Mouse (Mus musculus) c-Kit-positive CD71-negative TER-119-negative erythroid progenitor cells, embryonic 14.5 days (primary cell): ENCODE results near the gene Hist1h4a.
"Not testable (repeated sequence)": the region's sequence is repeated elsewhere in the genome, so short reads cannot be mapped to it uniquely, and the experiment has no call there.

Source experiments
- DNase-seq: peaks from one replicate; pipeline ENCODE4 v3.0.0-alpha.2; 2013; ENCODE audit warnings: low read depth

Hist1h4a gene

DNA sequence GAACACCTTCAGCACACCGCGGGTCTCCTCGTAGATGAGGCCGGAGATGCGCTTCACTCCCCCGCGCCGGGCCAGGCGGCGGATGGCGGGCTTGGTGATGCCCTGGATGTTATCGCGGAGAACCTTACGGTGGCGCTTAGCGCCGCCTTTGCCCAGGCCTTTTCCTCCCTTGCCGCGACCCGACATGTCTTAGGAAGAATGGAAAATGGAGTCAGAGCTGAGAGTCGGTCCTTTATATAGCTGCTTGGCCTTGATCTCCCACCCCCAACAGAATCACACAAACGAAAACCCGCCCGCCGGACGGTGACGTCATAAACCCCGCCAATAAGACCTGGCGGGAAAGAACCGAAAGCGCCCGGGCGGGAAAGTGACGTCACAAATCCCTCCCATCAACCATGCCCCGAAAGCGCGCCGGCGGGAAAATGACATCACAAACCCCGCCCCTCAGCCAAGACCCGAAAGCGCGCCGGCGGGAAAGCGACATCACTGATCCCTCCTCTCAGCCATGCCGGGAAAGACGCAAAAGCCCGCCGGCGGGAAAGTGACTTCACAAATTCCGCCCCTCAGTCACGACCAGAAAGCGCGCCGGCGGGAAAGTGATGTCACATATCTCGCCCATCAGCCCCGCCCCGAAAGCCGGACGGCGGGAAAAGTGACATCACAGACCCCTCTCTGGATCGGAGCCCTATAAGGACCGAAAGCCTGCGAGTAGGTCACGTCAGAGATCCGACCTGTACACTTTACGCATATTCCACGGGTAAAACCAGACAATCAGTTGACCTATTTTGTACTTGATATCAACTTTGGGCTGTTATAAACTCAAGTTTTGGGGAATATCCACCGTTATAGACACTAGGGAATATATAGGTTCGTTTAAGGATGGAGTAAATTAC, at the start of gene Hist1h4a:
TSS of gene Hist1h4a (minus strand) at position 259 of the 893 bp plus-strand sequence.
- DNase-seq: peak; percentile 99

DNA sequence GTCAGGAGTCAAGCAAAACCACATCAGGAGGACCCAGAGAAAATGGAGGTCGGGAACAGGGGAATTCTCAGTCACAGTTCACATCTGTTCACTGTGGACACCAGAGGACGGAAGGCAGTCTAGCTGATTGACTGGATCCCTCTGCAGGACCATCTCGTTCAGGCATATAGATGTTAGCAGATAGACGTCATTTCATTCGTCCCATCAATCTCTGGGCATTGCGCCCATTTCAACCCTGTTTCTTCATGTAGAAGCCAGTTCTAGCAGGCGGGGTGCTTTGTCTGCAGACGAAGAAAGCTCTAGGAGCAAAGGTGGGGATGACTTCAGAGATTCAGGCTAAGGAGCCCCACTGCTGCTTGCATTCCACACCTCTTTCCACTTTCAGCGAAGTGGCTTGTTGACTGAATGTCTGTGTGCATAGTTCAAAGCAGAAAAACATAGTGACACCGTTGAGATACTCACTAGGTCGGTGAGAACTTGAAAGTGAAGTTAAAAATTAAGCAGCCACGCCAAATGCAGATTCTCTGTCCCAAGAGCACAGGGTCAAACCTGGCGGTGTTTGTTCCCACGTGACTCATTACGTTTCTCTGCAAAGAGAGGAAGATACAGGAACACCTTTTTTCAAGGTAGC, 45.5 kb upstream of the Hist1h4a start, which contains the start of gene Slc17a2:
TSS of gene Slc17a2 (plus strand) at position 572 of the 631 bp plus-strand sequence.
- no peak for DNase-seq

DNA sequence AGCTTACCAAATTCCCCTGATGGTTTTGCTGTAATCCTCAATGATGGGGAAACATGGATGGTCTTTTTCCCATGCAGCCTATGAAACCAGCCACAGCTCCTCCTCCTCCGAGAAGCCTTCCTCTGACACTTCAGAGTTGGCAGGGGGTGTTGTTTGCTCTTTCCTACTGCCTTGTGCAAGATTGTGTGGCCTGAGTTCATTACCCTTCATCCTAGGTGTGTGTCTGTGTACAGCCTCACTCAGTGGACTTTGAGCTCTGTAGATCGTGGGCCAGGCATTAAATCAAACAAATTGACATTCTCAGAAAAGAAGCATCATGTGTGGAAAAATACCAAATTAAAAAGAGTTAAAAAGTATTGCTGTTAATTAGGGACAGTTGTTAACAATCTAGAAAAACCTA, 43.5 kb upstream of the Hist1h4a start:
- DNase-seq: no peak

DNA sequence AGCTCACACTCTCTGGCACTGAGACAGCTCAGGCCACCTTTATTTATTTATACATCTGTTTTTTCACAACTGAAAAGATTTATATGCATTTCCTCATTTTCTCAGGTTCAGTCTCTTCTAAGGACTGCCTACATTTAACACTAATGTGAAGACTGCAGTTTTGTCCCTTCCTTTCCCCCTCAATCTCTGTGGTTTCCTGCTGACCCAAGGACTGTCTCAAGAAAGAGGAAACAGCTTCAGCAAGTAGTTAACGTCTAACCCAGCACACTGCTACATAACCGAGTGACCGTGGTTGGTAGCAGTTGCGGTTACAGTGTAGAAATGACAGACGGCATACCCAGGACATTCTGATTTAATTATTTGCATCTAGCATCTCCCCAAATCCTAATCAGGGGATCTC, 38.4 kb upstream of the Hist1h4a start:
- peak; percentile 40 for DNase-seq

DNA sequence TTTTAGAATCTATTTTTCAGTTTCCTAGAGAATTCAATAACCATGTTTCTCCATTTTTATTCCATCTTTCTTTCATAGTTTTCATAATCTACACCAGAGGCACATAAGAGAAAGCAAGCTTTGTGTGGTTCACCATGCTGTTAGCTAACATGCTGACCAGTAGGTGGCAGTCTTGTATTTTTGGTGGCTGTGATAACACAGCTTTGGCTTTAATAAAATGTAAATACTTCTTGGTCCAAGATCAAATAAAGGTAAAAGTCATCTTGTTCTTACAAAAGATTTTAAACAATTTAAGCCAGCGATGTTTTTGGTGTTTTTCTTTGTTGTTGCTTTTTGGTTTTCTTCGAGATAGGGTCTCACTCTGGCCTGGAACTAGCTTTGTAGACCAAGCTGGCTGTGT, 31.5 kb upstream of the Hist1h4a start:
- peak; percentile 62 for DNase-seq

DNA sequence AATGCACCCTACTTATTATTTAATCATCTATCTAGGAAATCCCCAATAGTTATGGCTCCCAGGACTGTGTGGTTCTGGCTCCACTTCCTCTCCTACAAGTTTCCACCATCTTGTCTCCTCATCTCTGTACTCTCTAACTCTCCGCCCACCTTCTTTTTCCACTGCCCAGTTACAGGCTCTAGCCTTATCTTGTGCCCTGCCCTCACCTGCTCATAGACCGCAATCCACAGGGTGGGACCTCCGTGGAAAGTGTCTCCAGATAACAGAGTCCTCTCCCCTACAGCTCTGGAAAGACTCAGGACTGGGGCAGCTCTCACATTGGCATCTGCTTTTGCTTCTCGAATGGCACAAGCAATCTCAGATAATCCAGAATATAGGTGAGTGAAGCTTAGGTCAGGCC, 18.0 kb upstream of the Hist1h4a start:
- no peak for DNase-seq

DNA sequence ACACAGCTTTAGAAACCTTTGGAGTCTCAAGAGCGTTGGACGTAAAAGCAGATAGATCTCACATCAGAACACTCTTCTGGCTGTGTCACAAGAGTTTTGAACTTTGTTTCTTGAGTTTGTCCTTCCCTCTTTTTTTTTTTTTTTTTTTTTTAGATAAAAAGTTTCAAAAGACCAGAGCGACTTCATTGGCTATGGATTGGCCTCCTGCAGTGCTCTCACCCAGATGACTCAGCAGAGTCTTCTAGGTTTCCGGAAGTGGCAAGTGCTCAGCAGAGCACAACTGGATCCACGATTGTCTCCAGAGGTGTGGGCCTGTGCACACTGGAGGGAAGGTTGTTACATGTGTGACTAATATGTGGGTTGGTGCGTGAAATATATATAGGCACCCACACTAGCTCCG, 17.3 kb upstream of the Hist1h4a start:
- DNase-seq: no peak

DNA sequence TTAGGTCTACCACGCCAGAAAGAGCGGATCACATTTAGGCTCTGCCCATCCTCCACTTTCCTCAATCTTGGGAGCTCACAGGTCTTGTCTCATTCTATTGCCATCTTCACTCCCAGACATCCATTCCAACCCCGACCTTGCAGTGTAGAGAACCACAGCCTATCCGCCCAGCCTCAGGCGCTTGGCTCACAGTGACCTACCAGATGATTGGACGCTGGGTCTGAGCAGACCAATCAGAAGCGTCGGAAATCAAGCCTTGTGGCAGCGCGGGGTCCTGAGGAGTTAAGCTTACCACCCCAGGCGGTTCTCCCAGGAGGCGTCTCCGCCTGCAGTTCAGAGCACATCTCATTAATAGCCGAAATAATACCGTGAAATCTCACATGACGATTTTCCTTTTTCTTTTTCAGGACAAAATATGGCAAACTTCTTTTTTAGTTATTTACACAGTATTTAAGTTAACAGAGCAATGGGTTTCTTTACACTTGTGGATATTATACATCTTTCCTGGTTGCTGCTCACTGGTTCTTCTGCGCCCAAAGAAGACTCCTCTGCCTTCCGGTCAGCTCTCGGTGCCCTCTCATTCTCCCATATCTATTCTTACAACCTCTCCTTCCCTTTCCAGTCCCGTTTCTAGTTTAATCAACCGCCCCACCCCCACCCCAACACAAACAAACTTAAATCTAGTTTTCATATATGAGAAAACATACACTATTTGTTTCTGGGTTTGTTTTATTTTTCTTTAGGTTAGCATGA, 11.7 kb upstream of the Hist1h4a start:
- no peak for DNase-seq

DNA sequence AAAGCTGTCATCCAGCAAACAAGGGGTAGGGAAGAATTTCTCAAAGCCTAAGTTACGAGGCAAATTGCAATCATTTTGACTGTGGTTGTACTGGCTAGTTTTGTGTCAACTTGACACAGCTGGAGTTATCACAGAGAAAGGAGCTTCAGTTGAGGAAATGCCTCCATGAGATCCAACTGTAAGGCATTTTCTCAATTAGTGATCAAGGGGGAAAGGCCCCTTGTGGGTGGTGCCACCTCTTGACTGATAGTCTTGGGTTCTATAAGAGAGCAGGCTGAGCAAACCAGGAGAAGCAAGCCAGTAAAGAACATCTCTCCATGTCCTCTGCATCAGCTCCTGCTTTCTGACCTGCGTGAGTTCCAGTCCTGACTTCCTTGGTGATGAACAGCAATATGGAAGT, 8.6 kb upstream of the Hist1h4a start, which contains the start of gene Trim38:
TSS of gene Trim38 (plus strand) at position 301 of the 400 bp plus-strand sequence.
- DNase-seq: not testable (repeated sequence)

DNA sequence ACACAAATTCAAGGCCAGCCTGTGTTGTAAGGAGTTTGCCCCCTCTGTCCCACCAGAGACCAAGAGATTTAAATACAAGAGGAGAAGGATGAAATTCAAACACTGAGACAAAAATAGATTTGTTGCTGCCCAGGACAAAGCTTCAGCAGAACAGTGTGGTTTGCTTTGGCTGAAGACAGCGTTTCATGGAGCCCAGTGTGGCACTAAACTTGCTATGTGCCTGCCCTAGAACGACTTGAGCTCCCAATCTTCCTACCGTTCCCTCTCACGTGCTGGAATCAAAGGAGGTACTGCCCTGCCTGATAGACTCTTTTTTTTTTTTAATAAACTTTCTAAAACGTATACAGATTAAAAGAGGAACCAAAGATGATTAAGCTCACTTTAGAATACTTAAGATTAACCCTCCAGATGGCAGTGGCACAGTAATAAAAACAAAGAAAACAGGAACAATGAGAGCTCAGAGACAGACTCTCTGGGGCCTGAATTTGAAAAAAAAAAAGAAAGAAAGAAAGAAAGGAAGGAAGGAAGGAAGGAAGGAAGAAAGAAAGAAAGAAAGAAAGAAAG, 7.9 kb upstream of the Hist1h4a start:
- DNase-seq: no peak

DNA sequence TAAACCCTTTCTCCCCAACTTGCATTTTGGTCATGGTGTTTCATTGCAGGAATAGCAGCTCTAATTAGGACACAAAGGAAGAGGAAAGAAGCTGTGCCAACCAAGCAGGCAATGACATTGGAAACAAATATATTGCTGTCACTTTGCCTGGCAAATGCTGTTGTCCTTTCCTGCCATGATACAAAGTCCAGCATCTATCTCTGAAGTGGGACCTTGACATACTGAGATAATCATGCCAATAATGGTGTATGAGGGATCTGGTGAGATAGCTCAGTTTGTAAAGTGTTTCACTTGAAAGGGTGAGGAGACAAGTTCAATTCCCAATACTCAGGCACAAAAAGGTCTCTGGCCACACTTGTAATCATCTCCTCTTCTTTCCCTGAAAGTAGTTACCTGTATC, 5.7 kb upstream of the Hist1h4a start:
- DNase-seq: no peak

DNA sequence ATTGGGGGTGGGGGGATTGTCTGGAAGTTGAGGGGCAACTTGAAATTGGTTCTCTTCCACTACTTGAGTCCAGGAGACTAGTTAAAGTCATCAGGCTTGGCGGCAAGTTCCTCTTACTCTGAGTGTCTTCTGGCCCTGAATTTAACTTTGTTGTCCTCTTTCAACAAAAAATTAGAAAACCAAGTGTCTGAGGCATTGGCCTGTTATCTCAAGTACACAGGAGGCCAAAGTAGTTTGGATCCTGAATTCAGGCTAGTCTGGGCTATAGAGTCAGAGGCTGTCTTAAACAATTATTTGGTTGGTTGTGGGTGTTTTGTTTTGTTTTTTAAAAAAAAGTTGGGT, 4.1 kb upstream of the Hist1h4a start:
- no peak for DNase-seq

DNA sequence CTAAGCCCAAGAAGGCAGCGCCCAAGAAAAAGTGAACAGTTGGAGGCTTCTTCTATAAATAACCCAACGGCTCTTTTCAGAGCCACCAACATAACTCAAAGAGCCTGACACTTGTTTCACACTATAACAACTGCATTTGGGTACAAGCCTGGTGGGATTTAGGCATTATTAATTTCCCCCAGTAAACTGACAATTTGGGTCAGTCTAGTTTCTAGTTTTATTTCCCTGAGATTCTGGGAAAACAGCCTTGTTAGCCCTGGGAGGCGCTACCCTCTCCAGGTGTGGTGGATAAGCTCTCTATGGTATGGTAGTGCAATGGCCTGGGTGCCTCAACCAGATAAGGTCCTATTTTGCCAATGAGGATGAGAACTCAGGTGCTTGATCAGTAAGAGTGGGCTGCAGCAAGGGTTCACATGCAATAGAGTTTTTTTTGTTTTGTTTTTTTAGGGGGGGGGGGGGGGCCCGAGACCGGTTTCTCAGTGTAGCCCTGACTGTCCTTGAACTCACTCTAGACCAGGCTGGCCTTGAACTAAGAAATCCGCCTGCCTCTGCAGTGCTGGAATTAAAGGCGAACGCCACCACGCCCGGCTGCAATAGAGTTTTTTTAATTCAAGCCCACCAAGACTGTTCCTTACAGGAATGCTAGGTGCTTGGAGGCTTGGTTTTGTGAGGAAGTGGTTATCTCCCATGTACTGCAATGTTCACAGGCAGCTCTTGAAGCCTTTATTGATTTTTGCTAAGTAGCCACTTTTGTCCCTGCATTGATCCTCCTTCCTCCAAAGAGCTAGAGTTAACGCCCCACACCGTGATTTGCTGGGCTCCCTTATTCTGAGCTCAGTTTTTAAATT, 3.5 kb upstream of the Hist1h4a start:
- no peak for DNase-seq

DNA sequence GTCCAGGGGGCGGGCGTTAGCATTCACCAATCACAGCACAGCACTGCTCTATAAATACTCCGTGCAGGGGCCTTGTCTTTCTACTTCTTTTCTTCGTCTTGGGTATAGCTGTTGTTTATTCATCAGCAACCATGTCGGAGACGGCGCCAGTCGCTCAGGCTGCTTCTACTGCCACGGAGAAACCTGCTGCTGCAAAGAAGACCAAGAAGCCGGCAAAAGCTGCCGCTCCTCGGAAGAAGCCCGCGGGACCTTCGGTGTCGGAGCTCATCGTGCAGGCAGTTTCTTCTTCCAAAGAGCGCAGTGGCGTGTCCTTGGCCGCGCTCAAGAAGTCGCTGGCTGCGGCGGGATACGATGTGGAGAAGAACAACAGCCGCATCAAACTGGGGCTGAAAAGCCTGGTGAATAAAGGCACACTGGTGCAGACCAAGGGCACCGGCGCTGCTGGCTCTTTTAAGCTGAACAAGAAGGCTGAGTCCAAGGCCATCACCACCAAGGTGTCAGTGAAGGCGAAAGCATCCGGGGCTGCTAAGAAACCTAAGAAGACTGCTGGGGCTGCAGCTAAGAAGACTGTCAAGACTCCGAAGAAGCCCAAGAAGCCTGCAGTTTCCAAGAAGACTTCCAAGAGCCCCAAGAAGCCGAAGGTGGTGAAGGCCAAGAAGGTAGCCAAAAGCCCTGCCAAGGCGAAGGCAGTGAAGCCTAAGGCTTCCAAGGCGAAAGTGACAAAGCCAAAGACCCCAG, 2.7 kb upstream of the Hist1h4a start, which contains the start of gene Hist1h1a:
TSS of gene Hist1h1a (plus strand) at position 81 of the 738 bp plus-strand sequence.
- no peak for DNase-seq

DNA sequence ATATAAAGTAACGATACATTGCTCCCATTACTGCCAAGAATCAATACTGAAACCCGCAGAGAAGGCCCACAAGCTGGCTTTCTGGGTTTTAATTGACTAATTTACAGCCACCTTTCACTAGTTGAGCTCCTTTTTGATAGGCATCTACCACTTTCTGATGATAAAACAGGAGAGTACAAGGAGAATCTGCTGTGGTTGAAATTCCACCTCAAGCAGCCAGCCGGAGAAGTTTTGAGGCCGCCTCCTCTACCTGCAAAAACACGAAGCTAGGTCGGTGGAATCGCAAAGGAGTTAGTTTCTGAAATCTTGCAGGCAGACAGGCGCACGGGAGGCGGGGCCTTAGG, 2.2 kb upstream of the Hist1h4a start:
- DNase-seq: no peak

DNA sequence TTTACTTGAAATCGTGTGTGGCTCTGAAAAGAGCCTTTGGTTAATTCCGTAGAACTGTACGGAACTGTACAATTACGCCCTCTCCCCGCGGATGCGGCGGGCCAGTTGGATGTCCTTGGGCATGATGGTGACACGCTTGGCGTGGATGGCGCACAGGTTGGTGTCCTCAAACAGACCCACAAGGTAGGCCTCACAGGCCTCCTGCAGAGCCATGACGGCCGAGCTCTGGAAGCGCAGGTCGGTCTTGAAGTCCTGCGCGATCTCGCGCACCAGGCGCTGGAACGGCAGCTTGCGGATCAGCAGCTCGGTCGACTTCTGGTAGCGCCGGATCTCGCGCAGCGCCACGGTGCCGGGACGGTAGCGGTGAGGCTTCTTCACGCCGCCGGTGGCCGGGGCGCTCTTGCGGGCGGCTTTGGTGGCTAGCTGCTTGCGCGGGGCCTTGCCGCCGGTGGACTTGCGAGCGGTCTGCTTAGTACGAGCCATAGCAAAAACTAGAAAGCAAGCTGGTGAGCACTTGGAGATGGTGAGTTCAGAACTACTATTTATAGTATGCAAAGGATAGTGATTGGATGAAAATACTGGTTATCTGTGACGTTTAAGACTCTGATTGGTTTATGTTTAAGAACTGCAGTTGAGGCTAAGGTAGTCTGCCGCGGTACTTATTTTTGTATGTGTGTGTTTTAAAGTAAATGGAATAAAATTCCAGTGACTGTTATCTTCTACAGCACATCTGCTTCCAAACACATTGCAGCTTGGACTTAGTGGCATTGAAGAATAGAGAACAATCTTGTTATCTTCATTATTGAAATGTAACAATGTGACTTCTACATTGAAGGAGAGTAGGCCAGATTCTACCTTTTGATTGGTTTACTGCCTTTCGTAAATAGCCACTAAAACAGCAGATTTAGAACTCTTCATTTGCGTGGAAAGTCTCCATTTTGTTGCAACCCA, 1.1 kb upstream of the Hist1h4a start, which contains the start of gene Hist1h3a:
TSS of gene Hist1h3a (minus strand) at position 516 of the 951 bp plus-strand sequence.
- DNase-seq: not testable (repeated sequence)

DNA sequence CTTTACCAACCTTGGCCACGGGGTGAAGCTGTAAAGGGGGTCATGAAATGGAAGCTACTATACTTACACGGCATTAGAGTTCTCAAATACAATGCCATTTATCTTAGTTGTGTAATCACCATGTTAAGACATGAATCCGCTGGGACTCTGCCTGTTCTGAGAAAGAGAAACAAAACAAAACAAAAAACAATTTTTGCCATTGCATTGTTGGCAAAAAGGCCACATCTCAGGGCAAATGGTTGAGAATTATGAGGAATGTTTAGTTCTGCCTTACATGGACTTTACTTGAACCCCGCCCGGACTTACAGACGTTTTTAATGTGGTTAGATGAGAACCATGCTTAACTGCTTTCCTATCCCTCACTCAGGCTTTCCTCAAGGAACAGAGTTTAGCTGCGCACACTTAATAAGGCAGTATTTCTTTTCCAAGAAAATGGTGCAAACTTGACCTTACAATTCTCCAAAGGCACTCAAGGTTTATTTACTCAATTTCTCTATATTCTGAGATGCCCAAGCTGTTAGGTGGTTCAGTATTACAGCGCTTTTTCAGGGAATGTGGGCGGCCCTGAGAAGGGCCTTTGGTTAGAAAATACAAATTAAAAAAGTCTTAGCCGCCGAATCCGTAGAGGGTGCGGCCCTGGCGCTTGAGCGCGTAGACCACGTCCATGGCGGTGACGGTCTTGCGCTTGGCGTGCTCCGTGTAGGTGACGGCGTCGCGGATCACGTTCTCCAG, 624 bp downstream of the Hist1h4a start:
- DNase-seq: no peak

DNA sequence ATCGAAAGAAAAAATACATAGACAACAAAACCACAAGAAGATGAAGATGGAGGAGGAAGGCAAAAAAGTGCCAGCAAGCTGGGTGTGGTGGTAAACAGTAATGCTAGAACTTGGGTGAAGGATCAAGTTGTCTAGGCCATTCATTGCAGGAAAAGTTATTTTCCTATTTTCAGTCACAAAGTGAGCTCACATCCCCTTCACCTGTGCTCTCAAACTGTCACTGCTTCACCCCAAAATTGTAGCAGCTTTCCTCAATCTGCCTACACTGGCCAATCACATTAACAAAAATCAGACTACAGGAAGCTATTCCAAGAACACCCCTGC, 1.2 kb downstream of the Hist1h4a start:
- DNase-seq: no peak

DNA sequence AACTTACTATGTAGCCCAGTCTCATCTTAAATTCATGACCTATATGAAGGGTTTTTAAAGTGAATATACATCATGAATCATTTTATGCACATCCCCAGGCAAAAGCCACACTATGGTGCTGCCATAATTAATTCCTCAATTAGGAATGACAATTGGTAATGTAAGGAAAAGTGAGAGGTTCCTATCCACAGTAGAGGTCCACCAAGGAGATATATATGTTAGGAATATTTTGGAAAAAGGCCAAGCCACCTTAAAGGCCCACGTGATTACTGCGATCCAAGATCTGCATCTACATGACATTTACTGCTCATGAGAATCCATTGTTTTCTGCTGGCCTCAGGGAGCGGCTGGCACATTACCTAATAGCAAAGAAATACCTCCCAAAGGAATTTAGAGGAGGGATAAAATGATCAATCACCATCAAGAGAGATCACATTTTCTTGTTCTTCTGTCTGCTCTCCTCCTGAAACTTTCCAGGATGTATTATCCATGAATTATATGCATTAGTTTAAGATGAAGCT, 1.7 kb downstream of the Hist1h4a start:
- DNase-seq: no peak
